Mouse (Mus musculus): Measurements from ENCODE around the gene Gm4787. TPM values are rescaled to one million over a fixed set of nuclear protein-coding genes. Genes with fewer than 3 reads are reported as not detected.

Gm4787 gene
- polyA plus RNA-seq, 1 experiment, result 0.43 TPM

DNA sequence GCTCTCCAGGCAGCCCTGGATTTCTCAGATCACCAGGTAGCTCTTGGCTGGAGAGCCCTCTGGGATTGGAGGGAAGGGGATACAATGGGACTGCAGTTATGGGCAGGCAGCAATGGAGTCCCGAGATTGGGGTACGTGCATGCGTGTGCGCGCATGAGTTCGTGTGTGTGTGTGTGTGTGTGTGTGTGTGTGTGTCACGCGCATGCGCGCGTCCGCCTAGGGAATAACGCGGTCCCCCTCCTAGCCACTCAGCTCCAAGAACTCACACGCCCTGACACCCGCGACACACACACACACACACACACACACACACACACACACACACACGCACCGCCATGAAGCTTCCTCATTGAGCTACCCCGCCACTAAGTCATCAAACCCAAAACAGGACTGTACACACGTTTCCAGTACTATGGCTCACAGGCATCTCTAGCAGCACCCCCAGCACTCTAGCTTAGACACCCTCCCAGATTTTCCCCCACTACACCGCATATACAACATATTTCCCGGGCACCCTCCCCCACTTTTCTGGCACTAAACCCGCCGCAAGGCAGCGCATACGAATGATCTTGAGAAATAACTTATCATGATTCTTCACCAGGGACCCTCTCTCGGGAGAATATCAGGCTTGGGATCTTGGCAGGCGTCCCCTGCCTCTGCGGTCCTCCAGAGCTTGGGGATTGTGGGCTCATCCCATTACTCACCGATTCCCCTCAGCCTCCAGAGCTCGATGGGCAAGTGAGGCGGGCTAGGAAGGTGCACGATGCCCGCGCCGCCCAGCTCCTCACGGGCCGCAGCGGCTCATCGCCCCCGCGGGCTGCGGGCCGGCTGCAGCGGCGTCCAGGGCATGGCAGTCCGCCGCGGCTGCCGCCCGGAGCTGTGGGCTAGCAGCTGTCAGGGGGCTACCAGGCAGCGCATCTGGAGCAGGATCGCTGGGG lies 47.1 kb downstream of the Gm4787 start:
- TF ChIP-seq CTCF (IDR thresholded peaks at IDR 0.05; ENCODE audit: borderline replicate concordance, control insufficient read depth, extremely low read depth, insufficient read depth, low read length, poor library complexity) (no peak), POLR2A (IDR thresholded peaks at IDR 0.05; ENCODE audit: control insufficient read depth, extremely low read depth, insufficient read depth, low read length, poor library complexity) (no peak)
- no peak for DNase-seq
- Histone ChIP-seq H3K4me3 (ENCODE audit: control insufficient read depth, insufficient read depth, low read length) (no peak overlapping the region), H3K36me3 (ENCODE audit: control insufficient read depth, insufficient read depth, low read length) (no peaks in the 10 kb centered on the region), H3K27me3 (ENCODE audit: control insufficient read depth, insufficient read depth, low read length) (peaks cover 8% of the 10 kb centered on the region; the same call in 1 of the 2 replicates), H3K27ac (ENCODE audit: control insufficient read depth, insufficient read depth, low read length) (no peak overlapping the region), H3K4me1 (replicated peaks; ENCODE audit: control insufficient read depth, insufficient read depth, low read length) (no peaks in the 10 kb centered on the region)
- 5% methylated on average over 46 of the region's 54 CpGs for WGBS

DNA sequence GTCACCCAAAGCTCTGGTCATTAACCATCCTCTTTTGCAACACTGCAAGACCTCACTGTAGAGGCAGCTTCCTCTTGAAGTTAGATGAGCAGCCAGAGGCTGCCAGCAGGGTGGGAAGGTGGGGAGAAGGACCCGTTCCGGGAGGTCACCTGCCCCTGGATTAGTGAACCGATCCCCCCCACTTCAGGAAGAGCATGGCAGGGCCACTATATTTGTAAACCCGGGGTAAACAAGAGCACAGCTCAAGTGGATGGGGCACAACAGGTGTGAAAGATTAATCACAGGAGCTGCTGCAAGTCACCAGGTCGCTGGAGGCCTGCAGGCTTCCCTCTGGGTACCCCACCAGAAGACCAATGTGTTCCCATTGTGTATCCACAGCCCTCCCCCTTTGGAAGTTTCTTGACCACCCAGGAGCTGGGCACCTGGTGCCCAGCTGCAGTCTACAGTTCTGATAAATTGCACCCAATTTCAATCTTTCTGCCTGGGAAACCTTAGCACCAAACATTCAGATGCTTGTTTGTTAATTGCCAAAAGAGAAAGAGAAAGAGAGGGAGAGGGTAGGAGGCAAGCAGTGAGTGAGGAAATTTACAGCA lies 48.1 kb downstream of the Gm4787 start:
- H3K27me3 ChIP-seq (ENCODE audit: control insufficient read depth, insufficient read depth, low read length), result peaks cover 8% of the 10 kb centered on the region; the same call in 1 of the 2 replicates
- no peaks in the 10 kb centered on the region for H3K4me1 ChIP-seq (replicated peaks; ENCODE audit: control insufficient read depth, insufficient read depth, low read length)
- TF ChIP-seq POLR2A (IDR thresholded peaks at IDR 0.05; ENCODE audit: control insufficient read depth, extremely low read depth, insufficient read depth, low read length, poor library complexity), result no peak
- TF ChIP-seq CTCF (IDR thresholded peaks at IDR 0.05; ENCODE audit: borderline replicate concordance, control insufficient read depth, extremely low read depth, insufficient read depth, low read length, poor library complexity), result no peak
- WGBS, result 61% methylated on average over 5 of the region's 5 CpGs
- H3K27ac ChIP-seq (ENCODE audit: control insufficient read depth, insufficient read depth, low read length), result no peak overlapping the region
- no peaks in the 10 kb centered on the region for H3K36me3 ChIP-seq (ENCODE audit: control insufficient read depth, insufficient read depth, low read length)
- DNase-seq, result no peak
- no peak overlapping the region for H3K4me3 ChIP-seq (ENCODE audit: control insufficient read depth, insufficient read depth, low read length)

Other genes starting within 250 kb of the Gm4787 start
- 0.05 and 0.08 TPM in 2 replicates for gene Slc8a3, start 46.3 kb downstream of the Gm4787 start, polyA plus RNA-seq (2012; rRNA removed)
- 0.48 and 0.66 TPM in 2 replicates for gene Adam4, start 42.5 kb upstream of the Gm4787 start, polyA plus RNA-seq (2012; rRNA removed)
- gene Cox16, start 105.7 kb upstream of the Gm4787 start, polyA plus RNA-seq (2012; rRNA removed), result 85.9 and 106 TPM in 2 replicates
- gene Gm20498, start 153.4 kb upstream of the Gm4787 start, polyA plus RNA-seq (2012; rRNA removed), result 30.0 and 33.0 TPM in 2 replicates
- gene Synj2bp, start 153.4 kb upstream of the Gm4787 start, polyA plus RNA-seq (2012; rRNA removed), result 43.2 and 50.9 TPM in 2 replicates
- 0.07 and 0.08 TPM in 2 replicates for gene Adam21, start 189.0 kb upstream of the Gm4787 start, polyA plus RNA-seq (2012; rRNA removed)
- 8.4 and 9.2 TPM in 2 replicates for gene Med6, start 215.5 kb upstream of the Gm4787 start, polyA plus RNA-seq (2012; rRNA removed)

All from thymus, adult 2 months (tissue).